Mouse (Mus musculus): ENCODE measurements around the gene Primpol. TPM values are rescaled to one million over a fixed set of nuclear protein-coding genes. Genes with fewer than 3 reads are reported as not detected.
"Not testable (repeated sequence)": the region's sequence is repeated elsewhere in the genome, so short reads cannot be mapped to it uniquely, and the experiment has no call there.

The Primpol gene
- total RNA-seq, 2 experiments from 2014 or later = 18.0 to 21.7 TPM

DNA sequence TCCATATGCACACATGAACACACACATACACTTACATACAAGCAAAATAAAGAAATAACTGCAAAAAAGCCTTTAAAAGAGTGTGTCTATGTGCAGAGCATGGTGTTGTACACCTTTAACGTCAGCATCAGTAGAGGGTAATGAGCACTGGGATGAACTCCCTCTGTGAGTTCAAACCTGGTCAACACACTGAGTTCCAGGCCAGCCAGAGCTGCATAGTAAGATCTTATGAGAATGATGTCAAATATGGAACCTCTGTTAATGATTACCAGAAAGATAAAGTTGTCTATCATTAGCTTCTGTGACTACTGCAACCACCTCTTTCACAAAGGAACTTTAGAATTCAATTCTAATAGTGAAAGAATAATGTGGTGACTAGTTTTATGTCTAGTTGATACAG lies 10.1 kb downstream of the Primpol start:
- DNase-seq (ENCODE audit: low spot score in 2 of 2) = no peak

- no peak for DNase-seq (ENCODE audit: low spot score in 2 of 2)
Observed at GRCm38 (mm10) chr8:46603587-46603986, 13.4 kb downstream of the Primpol start.

GRCm38 (mm10) chr8:46600959-46601707 lies 15.9 kb downstream of the Primpol start:
- DNase-seq (ENCODE audit: low spot score in 2 of 2) = no peak

GRCm38 (mm10) chr8:46599314-46599904 lies 17.6 kb downstream of the Primpol start:
- no peak for DNase-seq (ENCODE audit: low spot score in 2 of 2)

GRCm38 (mm10) chr8:46598753-46599152 lies 18.3 kb downstream of the Primpol start:
- DNase-seq (ENCODE audit: low spot score in 2 of 2) = no peak

GRCm38 (mm10) chr8:46598114-46598513 lies 18.9 kb downstream of the Primpol start:
- DNase-seq (ENCODE audit: low spot score in 2 of 2) = no peak

DNA sequence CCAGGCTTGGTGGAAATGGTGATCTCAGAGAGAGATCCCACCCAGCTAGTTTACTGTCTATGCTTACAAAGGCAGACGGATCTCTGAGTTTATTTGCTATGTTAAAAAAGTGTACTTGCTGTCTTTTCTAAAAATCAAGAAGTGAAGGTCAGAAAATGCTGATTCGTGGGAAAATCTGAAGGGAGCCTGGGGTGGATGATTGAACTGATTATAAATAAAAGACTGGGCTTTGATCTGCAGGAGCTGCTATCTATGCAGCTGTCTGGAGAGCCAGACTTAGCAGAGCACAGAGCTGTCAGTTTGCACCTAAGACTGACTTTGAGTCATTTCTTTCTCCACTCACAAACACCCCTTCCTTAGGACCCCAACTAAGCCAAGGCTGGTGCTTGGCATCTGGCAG lies 19.6 kb downstream of the Primpol start:
- DNase-seq (ENCODE audit: low spot score in 2 of 2) = no peak

DNA sequence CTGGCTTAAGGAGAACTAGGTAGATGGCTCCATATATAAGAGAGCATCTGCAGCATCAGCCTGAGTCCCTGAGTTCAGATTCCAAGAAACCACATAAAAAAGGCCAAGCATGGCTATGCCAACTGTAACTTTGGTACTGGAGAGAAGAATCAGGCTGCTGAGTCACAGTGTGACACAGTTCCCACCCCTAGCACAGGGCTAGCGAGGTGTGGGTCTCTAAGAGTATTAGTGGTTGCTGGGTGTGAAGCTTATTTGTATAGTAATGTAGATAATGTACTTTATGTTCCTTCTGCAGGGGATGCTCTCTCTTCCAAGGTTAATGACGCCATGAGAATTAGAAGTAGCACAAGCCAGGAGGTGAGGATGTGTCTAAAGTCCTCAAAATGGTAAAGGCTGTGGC lies 20.5 kb downstream of the Primpol start:
- no peak for DNase-seq (ENCODE audit: low spot score in 2 of 2)

- DNase-seq (ENCODE audit: low spot score in 2 of 2) = no peak
Observed at GRCm38 (mm10) chr8:46595593-46595992, 21.4 kb downstream of the Primpol start.

DNA sequence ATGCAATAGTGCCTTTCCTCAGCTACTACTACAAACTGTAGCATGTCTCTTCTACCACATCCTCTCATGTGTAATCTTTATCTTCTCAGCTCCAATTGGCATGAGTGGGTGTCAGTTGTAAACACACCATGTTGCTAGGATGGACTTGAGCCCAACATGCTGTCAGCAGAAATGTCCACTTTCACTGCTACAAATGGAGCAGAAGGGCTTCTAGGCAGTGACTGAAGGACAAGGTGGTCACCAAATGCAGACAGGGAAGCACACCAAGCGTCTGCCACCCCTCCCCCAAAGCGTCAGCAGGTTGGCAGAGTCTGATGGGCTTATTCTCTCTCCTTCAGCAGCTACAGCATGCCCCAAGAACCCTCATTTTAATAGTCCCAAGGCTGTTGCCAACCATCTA lies 23.2 kb downstream of the Primpol start:
- no peak for DNase-seq (ENCODE audit: low spot score in 2 of 2)

DNA sequence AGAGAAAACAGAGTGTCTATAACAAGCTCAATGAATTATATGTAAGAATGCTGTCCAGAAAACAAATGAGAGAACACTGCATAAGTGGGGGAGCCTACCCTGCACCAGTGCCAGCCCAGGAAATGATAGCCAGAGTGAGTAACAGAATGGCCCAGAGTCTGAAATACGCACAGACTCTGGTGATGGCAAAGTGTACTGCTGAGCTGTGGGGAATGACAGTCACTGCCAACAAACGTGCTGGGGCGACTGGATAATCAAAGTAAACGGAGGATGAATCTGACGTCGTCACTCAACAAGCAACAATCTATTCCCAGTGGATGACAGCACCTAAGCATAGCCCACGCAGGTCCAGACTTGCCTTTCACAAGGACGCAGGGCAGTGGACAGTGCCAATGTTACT lies 23.9 kb downstream of the Primpol start:
- no peak for DNase-seq (ENCODE audit: low spot score in 2 of 2)

DNA sequence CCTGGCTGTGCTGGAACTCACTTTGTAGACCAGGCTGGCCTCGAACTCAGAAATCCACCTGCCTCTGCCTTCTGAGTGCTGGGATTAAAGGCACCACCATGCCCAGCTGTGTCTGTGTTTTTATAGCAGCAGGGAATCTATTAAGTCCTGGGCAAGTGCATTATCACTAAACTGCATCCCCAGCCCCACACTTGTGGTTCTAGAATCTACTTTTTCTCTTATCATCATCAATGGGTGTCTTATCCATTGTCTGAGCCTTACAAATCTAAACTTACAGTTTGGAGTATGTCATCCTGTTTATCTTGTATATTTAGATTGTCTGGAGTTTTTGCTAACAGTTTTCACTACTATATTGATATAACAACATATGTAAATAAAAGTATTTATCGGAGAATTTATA lies 28.3 kb downstream of the Primpol start:
- no peak for DNase-seq (ENCODE audit: low spot score in 2 of 2)

DNA sequence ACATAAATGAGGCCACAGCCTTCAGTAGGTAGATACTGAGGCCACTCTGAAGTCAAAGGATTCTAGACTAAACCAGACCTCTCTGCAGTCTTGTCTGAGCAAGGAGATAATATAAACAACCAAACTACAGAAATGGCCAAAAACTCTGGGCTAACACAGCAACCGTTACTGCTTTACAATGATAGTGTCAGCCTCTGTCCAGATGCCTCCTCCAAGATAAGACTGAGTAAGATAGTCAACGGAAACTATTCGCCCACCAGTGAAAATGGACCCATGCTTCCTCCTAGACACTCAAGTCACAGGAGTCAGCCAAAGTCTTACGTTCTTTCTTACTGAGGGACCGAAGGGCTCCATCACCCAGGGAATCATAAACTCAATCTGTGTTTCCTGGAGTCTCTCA lies 29.1 kb downstream of the Primpol start:
- DNase-seq (ENCODE audit: low spot score in 2 of 2) = no peak

DNA sequence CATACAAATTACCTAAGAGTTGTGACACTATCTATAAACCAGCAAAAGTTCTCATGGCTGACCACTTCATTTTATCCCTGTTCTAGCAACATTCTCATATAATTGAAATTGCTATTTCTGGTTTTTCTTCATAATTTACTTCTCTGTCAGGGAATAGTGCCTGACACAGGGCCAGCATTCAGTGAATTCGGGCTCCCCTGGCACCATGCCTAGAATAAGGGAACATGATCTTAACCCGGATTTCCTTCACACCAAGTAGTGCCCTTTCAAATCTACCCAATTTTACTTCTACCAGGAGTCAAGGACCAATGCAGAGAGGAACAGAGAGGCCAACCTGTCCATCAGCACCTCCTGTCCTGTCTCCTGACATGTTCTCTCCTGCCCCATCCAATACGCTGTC lies 31.4 kb downstream of the Primpol start:
- DNase-seq (ENCODE audit: low spot score in 2 of 2) = no peak

GRCm38 (mm10) chr8:46584328-46584727 lies 32.7 kb downstream of the Primpol start:
- not testable (repeated sequence) for DNase-seq (ENCODE audit: low spot score in 2 of 2)

DNA sequence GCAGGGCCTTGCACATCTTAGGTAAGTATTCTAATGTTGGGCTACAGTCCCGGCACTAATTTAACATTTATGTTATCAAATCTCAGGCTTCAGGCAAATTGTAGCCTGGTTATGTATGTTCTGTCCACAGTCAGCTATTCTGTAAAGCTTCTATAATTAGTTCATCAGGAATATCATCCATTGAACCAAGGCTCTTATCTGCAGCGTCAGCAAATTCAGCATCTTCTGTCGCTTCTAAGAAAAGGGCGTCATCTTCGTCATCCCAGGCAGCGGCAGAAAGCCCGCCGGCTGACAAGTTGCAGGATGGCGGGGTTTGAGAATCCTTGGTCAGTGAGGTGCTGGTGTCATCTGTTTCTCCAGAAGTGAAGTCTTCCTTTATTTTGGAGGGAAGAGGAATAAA lies 38.2 kb downstream of the Primpol start:
- no peak for DNase-seq (ENCODE audit: low spot score in 2 of 2)

DNA sequence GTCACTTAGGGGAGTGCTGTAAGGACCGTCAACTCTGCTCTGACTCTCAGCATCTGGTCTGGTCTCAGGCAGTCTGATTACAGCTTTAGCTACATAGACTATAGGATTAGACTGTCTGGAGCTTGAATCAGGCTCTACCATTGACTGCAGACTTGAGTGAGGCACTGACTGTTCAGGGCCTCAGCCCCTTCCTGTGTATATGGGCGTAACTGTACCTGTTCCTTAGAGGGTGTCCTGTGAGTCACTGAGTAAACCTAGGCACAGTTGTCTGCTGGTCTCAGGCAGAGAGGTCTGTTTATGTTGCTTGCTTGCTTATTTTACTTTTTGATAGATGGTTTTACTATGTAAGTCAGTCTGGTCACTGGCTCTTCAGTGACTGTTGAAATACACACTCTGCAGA lies 43.0 kb downstream of the Primpol start:
- DNase-seq (ENCODE audit: low spot score in 2 of 2) = no peak

DNA sequence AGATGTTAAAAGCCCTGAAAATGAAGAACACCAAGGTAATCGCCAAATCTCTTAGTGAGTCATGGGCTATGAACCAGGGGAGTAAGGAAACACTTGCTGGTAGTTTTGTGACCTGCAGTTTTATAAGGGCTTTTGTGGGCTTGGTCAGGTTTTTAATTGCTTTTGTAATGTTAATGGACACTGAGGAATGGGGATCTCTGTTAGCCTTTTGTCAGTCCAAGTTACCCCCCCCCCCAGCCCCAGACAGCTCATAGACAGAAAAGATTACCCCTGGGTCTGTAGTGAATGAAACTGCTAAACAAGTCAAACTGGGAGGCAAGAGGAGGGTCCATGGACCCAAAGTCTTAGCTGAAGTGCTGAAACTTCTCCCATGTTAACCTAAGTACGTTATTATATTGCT lies 43.6 kb downstream of the Primpol start:
- no peak for DNase-seq (ENCODE audit: low spot score in 2 of 2)

- no peak for DNase-seq (ENCODE audit: low spot score in 2 of 2)
Observed at GRCm38 (mm10) chr8:46570673-46571072, 46.3 kb downstream of the Primpol start.

DNA sequence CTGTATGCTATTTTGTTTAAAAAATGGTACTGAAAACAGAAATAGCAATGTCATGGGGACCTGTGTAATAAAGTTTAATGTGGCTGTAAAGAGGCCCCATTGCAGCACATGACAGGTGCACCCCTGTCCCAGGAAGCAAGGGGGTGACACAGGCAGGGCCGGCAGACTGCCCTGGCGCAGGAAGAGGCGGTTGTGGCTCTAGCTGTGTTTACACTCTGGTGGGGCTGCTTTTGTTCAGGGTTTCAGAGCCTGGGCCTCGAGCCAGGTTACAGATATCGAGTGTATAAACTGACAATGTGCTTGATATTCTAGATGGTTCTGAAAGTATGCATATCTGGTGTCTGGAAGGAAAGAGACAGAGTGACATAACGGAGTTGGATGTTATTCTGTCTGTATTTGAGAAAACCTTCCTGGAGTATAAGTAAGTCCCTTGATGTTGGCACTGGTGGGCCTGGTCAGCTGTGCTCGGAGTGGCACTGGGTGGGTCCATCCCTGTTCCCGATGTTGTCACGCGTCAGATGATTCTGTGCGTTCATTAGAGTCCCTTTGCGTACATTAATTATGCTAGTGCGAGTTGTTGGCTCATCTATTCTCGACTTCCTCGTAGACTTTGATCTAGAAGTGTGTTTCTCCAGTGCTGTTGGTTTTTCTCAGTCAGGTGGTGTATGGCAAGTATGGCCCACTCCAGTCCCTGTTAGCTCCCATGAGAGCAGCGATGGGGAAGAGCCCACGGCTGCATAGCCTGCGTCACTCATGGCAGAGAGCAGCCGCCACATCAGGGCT lies 47.2 kb downstream of the Primpol start:
- no peak for DNase-seq (ENCODE audit: low spot score in 2 of 2)

DNA sequence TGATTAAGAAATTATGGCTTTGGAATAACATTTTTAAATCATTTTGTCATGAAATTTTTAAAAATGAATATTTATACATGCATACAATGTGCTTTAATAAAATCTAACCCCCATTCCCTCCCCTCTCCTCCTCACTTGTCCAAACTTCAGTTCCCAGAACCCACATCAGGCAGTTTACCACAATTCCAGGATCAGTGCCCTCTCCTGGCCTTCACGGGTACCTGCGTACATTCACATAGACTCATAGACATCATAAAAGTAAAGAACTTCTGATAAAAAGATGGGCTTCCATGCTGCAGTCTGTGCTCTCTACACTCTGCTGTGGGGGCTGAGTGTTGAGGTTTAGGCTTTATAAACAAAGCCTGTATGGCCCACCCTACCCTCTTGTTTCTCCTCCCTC lies 48.1 kb downstream of the Primpol start:
- no peak for DNase-seq (ENCODE audit: low spot score in 2 of 2)

DNA sequence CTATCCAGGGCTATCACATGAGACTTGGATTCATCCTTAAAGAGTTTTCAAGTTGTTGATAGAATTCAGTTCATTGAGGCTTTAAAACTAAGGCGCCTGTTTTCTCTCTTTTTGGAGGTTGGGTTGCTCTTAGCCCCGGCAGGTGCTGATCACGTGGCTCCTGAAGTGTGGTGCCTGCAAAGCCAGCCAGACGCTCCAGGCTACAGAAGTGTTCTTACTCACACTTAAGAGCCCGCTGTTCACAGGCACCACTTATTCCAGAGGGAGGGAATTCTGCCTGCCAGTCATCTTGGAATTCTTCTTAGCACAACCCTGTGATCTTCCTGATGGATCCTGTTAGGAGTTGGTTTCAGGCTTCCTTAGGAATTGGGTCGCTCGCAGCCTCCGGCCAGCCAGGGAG lies 49.1 kb downstream of the Primpol start:
- no peak for DNase-seq (ENCODE audit: low spot score in 2 of 2)
